Mouse (Mus musculus) heart, adult 2 months (tissue): Measurements from ENCODE around the gene Dcst2. TPM values are rescaled to one million over a fixed set of nuclear protein-coding genes. Genes with fewer than 3 reads are reported as not detected.

Experiments
- DNase-seq, 2 experiments: peaks; one replicate each; pipeline ENCODE4 v3.0.0; 2021
- H3K27ac ChIP-seq: fragments of 200-600 bp; 2 replicates; pipeline ENCODE4 v1.8.1; 2022
- H3K27me3 ChIP-seq: fragments of 200-500 bp; 2 replicates; pipeline ENCODE4 v1.6.1; 2012; ENCODE audit warnings: mild to moderate bottlenecking, low read length, inconsistent platforms, mixed read lengths; ENCODE audit not compliant: control insufficient read depth, insufficient read depth
- H3K36me3 ChIP-seq: fragments of 200-500 bp; 2 replicates; pipeline ENCODE4 v1.6.1; 2012; ENCODE audit warnings: low read length, inconsistent platforms; ENCODE audit not compliant: control insufficient read depth, insufficient read depth
- H3K4me1 ChIP-seq: fragments of 200-500 bp; 2 replicates; pipeline ENCODE4 v1.6.1; 2011; ENCODE audit warnings: low read length; ENCODE audit not compliant: control insufficient read depth, insufficient read depth
- H3K4me3 ChIP-seq: fragments of 200-600 bp; 2 replicates; pipeline ENCODE4 v1.8.1; 2022
- H3K79me2 ChIP-seq: fragments of 200-500 bp; replicated peaks from 2 replicates; pipeline ENCODE4 v1.6.1; 2012; ENCODE audit warnings: mild to moderate bottlenecking, inconsistent platforms, low read length, moderate library complexity, mixed read lengths; ENCODE audit not compliant: control insufficient read depth, insufficient read depth
- H3K9ac ChIP-seq: fragments of 200-500 bp; 2 replicates; pipeline ENCODE4 v1.6.1; 2012; ENCODE audit warnings: low read depth, mild to moderate bottlenecking, control low read depth, inconsistent platforms, low read length, mixed read lengths
- CTCF ChIP-seq: fragments of 200-600 bp; IDR thresholded peaks from 2 replicates; pipeline ENCODE4 v1.8.1; 2022; ENCODE audit warnings: antibody characterized with exemption, mild to moderate bottlenecking, moderate library complexity
- EP300 ChIP-seq: fragments of 200-500 bp; IDR thresholded peaks from 2 replicates; pipeline ENCODE4 v1.6.1; 2011; ENCODE audit warnings: low read depth, low read length, control low read depth; ENCODE audit not compliant: insufficient read depth
- POLR2A ChIP-seq: fragments of 200-500 bp; IDR thresholded peaks from 2 replicates; pipeline ENCODE4 v1.6.1; 2011; ENCODE audit warnings: mild to moderate bottlenecking, low read depth, low read length, control low read depth; ENCODE audit not compliant: insufficient read depth
- WGBS: fragments of 180-500 bp; shearing (Covaris S2); methylation state at CpG from one replicate; pipeline ENCODE4 v1.1.7; 2018; 5-methylcytosine and 5-hydroxymethylcytosine counted together
- intact Hi-C: fragments of 180-260 bp; cut with DNase I; formaldehyde crosslinking; loops from one replicate; pipeline ENCODE4 v1.15.1; 2025
- polyA plus RNA-seq: library from polyadenylated mRNA; depleted of rRNA; stranded (reverse); fragments of >200 nt; gene quantifications from 2 replicates; pipeline ENCODE4 v1.2.3, GENCODE M21; 2012
- total RNA-seq, 2 experiments: library from RNA; stranded (reverse); gene quantifications; 2 replicates each; pipeline ENCODE4 v1.2.3; 2021

The Dcst2 gene
- total and polyA plus RNA-seq, 3 experiments, result 0.35 TPM; not detected in 2

GRCm38 (mm10) chr3:89394894-89395256, 33.1 kb downstream of the Dcst2 start:
- H3K27me3 ChIP-seq, result no peaks in the 10 kb centered on the region
- WGBS, result under 1% methylated on average over 12 of the region's 12 CpGs
- peak in 1 of 2 experiments; percentile 89 for DNase-seq
- intact Hi-C loops, result loop anchor here (1.0 to 5.0 kb wide), 3 partner anchors 14 to 92 kb away; partner anchors contain the start of gene Pygo2
- TF ChIP-seq CTCF (no peak), EP300 (0 out of 2 replicates have a peak, but pooled peaks have one; percentile 48), POLR2A (peak; percentile 85)
- H3K4me3 ChIP-seq, result peak overlapping the region; percentile 83
- H3K9ac ChIP-seq, result peak overlapping the region; percentile 82
- H3K36me3 ChIP-seq, result no peaks in the 10 kb centered on the region
- H3K4me1 ChIP-seq, result peaks cover 5% of the 10 kb centered on the region
- H3K79me2 ChIP-seq, result no peaks in the 10 kb centered on the region
- H3K27ac ChIP-seq, result peak overlapping the region; percentile 99

GRCm38 (mm10) chr3:89395419-89395805, 33.6 kb downstream of the Dcst2 start:
- Histone ChIP-seq H3K9ac (peak overlapping the region; percentile 54), H3K79me2 (no peaks in the 10 kb centered on the region), H3K27me3 (no peaks in the 10 kb centered on the region), H3K4me1 (peaks cover 3% of the 10 kb centered on the region), H3K27ac (peak overlapping the region; percentile 99), H3K36me3 (no peaks in the 10 kb centered on the region), H3K4me3 (peak overlapping the region; percentile 83)
- peak in 1 of 2 experiments; percentile 44 for DNase-seq
- intact Hi-C loops, result loop anchor here (1.0 to 5.0 kb wide), 3 partner anchors 14 to 92 kb away; partner anchors contain the start of gene Pygo2
- WGBS, result 10% methylated on average over 10 of the region's 10 CpGs
- TF ChIP-seq CTCF, result no peak
- no peak for TF ChIP-seq EP300
- TF ChIP-seq POLR2A, result no peak

- intact Hi-C loops, result loop anchor here (1.0 to 5.0 kb wide), 4 partner anchors 13 to 91 kb away; partner anchors contain the start of gene Pygo2
- DNase-seq, result peak; percentile 75 to 79
- H3K4me1 ChIP-seq, result peaks cover 2% of the 10 kb centered on the region
- H3K27me3 ChIP-seq, result no peaks in the 10 kb centered on the region
- peak overlapping the region; percentile 99 for H3K27ac ChIP-seq
- no peaks in the 10 kb centered on the region for H3K36me3 ChIP-seq
- H3K4me3 ChIP-seq, result peak overlapping the region; percentile 83
- TF ChIP-seq POLR2A (no peak), EP300 (0 out of 2 replicates have a peak, but pooled peaks have one; percentile 65), CTCF (peak; percentile 91)
- H3K79me2 ChIP-seq, result no peaks in the 10 kb centered on the region
- 1% methylated on average over 38 of the region's 44 CpGs for WGBS
- H3K9ac ChIP-seq, result peak overlapping the region; percentile 54
Measured at GRCm38 (mm10) chr3:89395806-89396653, 34.3 kb downstream of the Dcst2 start.

- H3K9ac ChIP-seq, result peak overlapping the region; percentile 40; the same call in 1 of the 2 replicates
- no peaks in the 10 kb centered on the region for H3K27me3 ChIP-seq
- intact Hi-C loops, result loop anchor here (2.0 to 5.0 kb wide), 2 partner anchors 62 to 91 kb away; no protein-coding TSS in a partner anchor
- peak overlapping the region; percentile 99 for H3K27ac ChIP-seq
- no peaks in the 10 kb centered on the region for H3K36me3 ChIP-seq
- DNase-seq, result no peak
- TF ChIP-seq EP300 (no peak), CTCF (no peak), POLR2A (no peak)
- WGBS, result under 1% methylated on average over 4 of the region's 4 CpGs
- H3K79me2 ChIP-seq, result no peaks in the 10 kb centered on the region
- peak overlapping the region; percentile 83 for H3K4me3 ChIP-seq
- no peaks in the 10 kb centered on the region; the same call in 1 of the 2 replicates for H3K4me1 ChIP-seq
Measured at GRCm38 (mm10) chr3:89396654-89397005, 34.9 kb downstream of the Dcst2 start.

DNA sequence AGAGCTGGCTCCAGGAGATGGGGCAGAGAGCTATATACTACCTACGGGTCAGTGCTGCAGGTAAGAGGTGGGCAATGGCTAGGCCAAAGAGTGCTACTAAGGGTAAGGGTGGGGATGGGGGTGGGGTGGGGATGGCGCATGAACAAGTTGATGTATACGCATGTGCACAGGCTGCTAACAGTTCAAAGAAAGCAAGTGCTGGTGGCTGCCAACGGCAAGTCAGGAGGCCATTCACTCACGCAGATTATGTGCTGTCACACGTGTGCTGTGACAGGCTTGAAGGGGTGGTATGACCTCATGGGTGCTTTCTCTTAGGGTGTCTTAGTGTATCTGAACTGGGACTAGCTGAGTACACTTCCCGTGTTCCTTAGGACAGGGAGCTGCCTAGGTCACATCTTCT, 39.6 kb downstream of the Dcst2 start:
- 82% methylated on average over 7 of the region's 7 CpGs for WGBS
- intact Hi-C loops, result no loop called here
- no peak overlapping the region for H3K4me3 ChIP-seq
- TF ChIP-seq EP300 (no peak), POLR2A (no peak), CTCF (no peak)
- H3K27ac ChIP-seq, result no peak overlapping the region
- H3K79me2 ChIP-seq, result no peaks in the 10 kb centered on the region
- H3K4me1 ChIP-seq, result no peaks in the 10 kb centered on the region; the same call in 1 of the 2 replicates
- no peaks in the 10 kb centered on the region for H3K36me3 ChIP-seq
- no peak overlapping the region for H3K9ac ChIP-seq
- H3K27me3 ChIP-seq, result no peaks in the 10 kb centered on the region
- DNase-seq, result no peak

DNA sequence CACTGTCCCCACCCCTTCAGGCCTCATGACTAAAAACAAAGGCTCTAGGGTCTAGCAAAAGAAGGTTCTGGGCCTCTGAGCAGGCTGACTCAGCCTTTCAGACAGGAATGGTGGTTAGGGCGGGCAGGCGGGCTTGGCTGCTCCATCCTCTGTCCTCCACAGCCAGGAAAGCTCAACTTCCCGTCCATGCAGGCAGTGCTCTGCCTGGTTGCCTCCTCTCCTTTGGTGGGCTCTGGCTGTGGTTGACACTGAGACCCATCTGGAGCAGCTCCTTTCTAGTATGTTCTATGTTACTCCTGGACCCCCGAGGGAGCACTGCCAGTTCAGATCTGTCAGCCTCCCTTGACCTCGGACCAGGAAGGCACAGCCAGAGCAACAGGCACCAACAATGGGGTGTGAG, 40.9 kb downstream of the Dcst2 start, which contains the start of gene Lenep:
TSS of gene Lenep (minus strand) at position 101 of the 400 bp plus-strand sequence.
- Histone ChIP-seq H3K79me2 (no peaks in the 10 kb centered on the region), H3K9ac (no peak within 1 kb of the TSS), H3K27me3 (no peaks in the 10 kb centered on the region), H3K4me3 (no peak within 1 kb of the TSS), H3K4me1 (no peaks in the 10 kb centered on the region), H3K27ac (no peak within 1 kb of the TSS), H3K36me3 (no peaks in the 10 kb centered on the region)
- WGBS, result 64% methylated on average over 5 of the region's 5 CpGs
- no peak for TF ChIP-seq EP300
- no peak for TF ChIP-seq POLR2A
- TF ChIP-seq CTCF, result no peak
- DNase-seq, result no peak
- intact Hi-C loops, result no loop called here
